Mouse (Mus musculus) kidney, embryonic 14.5 days (tissue): ENCODE data around the gene Cd22. TPM values are rescaled to one million over a fixed set of nuclear protein-coding genes. Genes with fewer than 3 reads are reported as not detected.

ENCODE experiments used
- ATAC-seq: fragments of 200-750 bp; cut with Nextera tagmentation; 2 replicates; pipeline ENCODE4 v1.8.0; 2017; ENCODE audit warnings: moderate number of reproducible peaks, mild to moderate bottlenecking, moderate TSS enrichment, moderate library complexity; ENCODE audit not compliant: low FRiP score, low TSS enrichment
- H3K27ac ChIP-seq: fragments of 300-500 bp; sonication (generic); 2 replicates; pipeline ENCODE4 v1.5.1; 2014; ENCODE audit warnings: low read depth, mild to moderate bottlenecking, low read length, moderate library complexity, mixed read lengths
- H3K27me3 ChIP-seq: fragments of 300-500 bp; sonication (generic); 2 replicates; pipeline ENCODE4 v1.6.1; 2014; ENCODE audit warnings: mild to moderate bottlenecking, low read length; ENCODE audit not compliant: control insufficient read depth, insufficient read depth
- H3K36me3 ChIP-seq: fragments of 300-500 bp; sonication (generic); 2 replicates; pipeline ENCODE4 v1.6.1; 2014; ENCODE audit warnings: low read length, mixed read lengths; ENCODE audit not compliant: control insufficient read depth, insufficient read depth
- H3K4me1 ChIP-seq: fragments of 300-500 bp; sonication (generic); 2 replicates; pipeline ENCODE4 v1.6.1; 2014; ENCODE audit warnings: low read length, mixed read lengths; ENCODE audit not compliant: control insufficient read depth, insufficient read depth
- H3K4me2 ChIP-seq: fragments of 300-500 bp; sonication (generic); replicated peaks from 2 replicates; pipeline ENCODE4 v1.6.1; 2014; ENCODE audit warnings: low read depth, mild to moderate bottlenecking, low read length
- H3K4me3 ChIP-seq: fragments of 300-500 bp; sonication (generic); 2 replicates; pipeline ENCODE4 v1.5.1; 2014; ENCODE audit warnings: mild to moderate bottlenecking, low read length
- H3K9ac ChIP-seq: fragments of 300-500 bp; sonication (generic); 2 replicates; pipeline ENCODE4 v1.6.1; 2014; ENCODE audit warnings: low read depth, mild to moderate bottlenecking, low read length, moderate library complexity
- H3K9me3 ChIP-seq: fragments of 300-500 bp; sonication (generic); 2 replicates; pipeline ENCODE4 v1.6.1; 2016; ENCODE audit warnings: low read length; ENCODE audit not compliant: control insufficient read depth
- WGBS: fragments of 180-500 bp; shearing (Covaris S2); extraction: QIAGEN DNeasy Blood & Tissue Kit; methylation state at CpG from one replicate; pipeline ENCODE4 v1.1.7; 2014; 5-methylcytosine and 5-hydroxymethylcytosine counted together
- polyA plus RNA-seq: library from polyadenylated mRNA; unstranded; fragments of >200 nt; fragmentation: Nextera tagmentation; extraction: Ambion mirVana; gene quantifications from 2 replicates; pipeline ENCODE4 v1.2.1, GENCODE M21; 2014

Gene Cd22
- polyA plus RNA-seq, 1 experiment from 2014 or later = 0.55 TPM

- Histone ChIP-seq H3K4me1 (no peaks in the 10 kb centered on the region), H3K9ac (no peak overlapping the region), H3K27me3 (no peaks in the 10 kb centered on the region), H3K4me2 (no peak overlapping the region), H3K36me3 (no peaks in the 10 kb centered on the region), H3K9me3 (no peaks in the 10 kb centered on the region), H3K27ac (no peak overlapping the region), H3K4me3 (no peak overlapping the region)
- WGBS = 89% methylated on average over 4 of the region's 4 CpGs
- ATAC-seq = no peak
These were observed 6.7 kb upstream of the Cd22 start for GRCm38 (mm10) chr7:30886852-30887251.

- no peak for ATAC-seq
- no peaks in the 10 kb centered on the region for H3K36me3 ChIP-seq
- no peak overlapping the region for H3K4me2 ChIP-seq
- no peaks in the 10 kb centered on the region for H3K27me3 ChIP-seq
- H3K27ac ChIP-seq = no peak overlapping the region
- no peak overlapping the region for H3K9ac ChIP-seq
- H3K4me3 ChIP-seq = no peak overlapping the region
- H3K4me1 ChIP-seq = no peaks in the 10 kb centered on the region
- H3K9me3 ChIP-seq = no peaks in the 10 kb centered on the region
These were observed 3.9 kb upstream of the Cd22 start for GRCm38 (mm10) chr7:30884047-30884446.

GRCm38 (mm10) chr7:30881367-30881766 lies 1.2 kb upstream of the Cd22 start:
- 81% methylated on average over 3 of the region's 3 CpGs for WGBS
- Histone ChIP-seq H3K9me3 (no peaks in the 10 kb centered on the region), H3K4me3 (no peak overlapping the region), H3K36me3 (no peaks in the 10 kb centered on the region), H3K9ac (no peak overlapping the region), H3K27me3 (no peaks in the 10 kb centered on the region), H3K4me2 (no peak overlapping the region), H3K4me1 (no peaks in the 10 kb centered on the region), H3K27ac (no peak overlapping the region)
- ATAC-seq = no peak

GRCm38 (mm10) chr7:30878950-30879349 lies 1.2 kb downstream of the Cd22 start:
- Histone ChIP-seq H3K27ac (no peak overlapping the region), H3K4me2 (no peak overlapping the region), H3K36me3 (no peaks in the 10 kb centered on the region), H3K9ac (no peak overlapping the region), H3K9me3 (no peaks in the 10 kb centered on the region), H3K27me3 (no peaks in the 10 kb centered on the region), H3K4me1 (no peaks in the 10 kb centered on the region), H3K4me3 (no peak overlapping the region)
- ATAC-seq = no peak
- WGBS = 88% methylated on average over 6 of the region's 6 CpGs

- peak overlapping the region; percentile 15 for H3K4me2 ChIP-seq
- H3K9ac ChIP-seq = no peak overlapping the region
- H3K9me3 ChIP-seq = no peaks in the 10 kb centered on the region
- H3K36me3 ChIP-seq = no peaks in the 10 kb centered on the region
- peak overlapping the region; percentile 6; the same call in 1 of the 2 replicates for H3K4me3 ChIP-seq
- ATAC-seq = 0 out of 2 replicates have a peak, but pooled peaks have one; percentile 52
- no peaks in the 10 kb centered on the region for H3K27me3 ChIP-seq
- WGBS = 21% methylated on average over 15 of the region's 15 CpGs
- H3K27ac ChIP-seq = no peak overlapping the region
- H3K4me1 ChIP-seq = no peaks in the 10 kb centered on the region
These were observed 7.1 kb downstream of the Cd22 start for GRCm38 (mm10) chr7:30873083-30873482.

GRCm38 (mm10) chr7:30863386-30863785 lies 16.8 kb downstream of the Cd22 start:
- Histone ChIP-seq H3K4me3 (no peak overlapping the region), H3K9ac (no peak overlapping the region), H3K4me1 (0 out of 2 replicates have a peak, but pooled peaks cover 3% of the 10 kb centered on the region), H3K36me3 (no peaks in the 10 kb centered on the region), H3K4me2 (no peak overlapping the region), H3K9me3 (no peaks in the 10 kb centered on the region), H3K27ac (no peak overlapping the region), H3K27me3 (no peaks in the 10 kb centered on the region)
- WGBS = 34% methylated on average over 8 of the region's 8 CpGs
- ATAC-seq = peak; percentile 24; the same call in 1 of the 2 replicates

GRCm38 (mm10) chr7:30861464-30861863 lies 18.7 kb downstream of the Cd22 start, which contains the start of gene Ffar1:
Gene Ffar1 (minus strand): TSS chr7:30861564.
- no peak within 1 kb of the TSS for H3K27ac ChIP-seq
- no peak for ATAC-seq
- no peaks in the 10 kb centered on the region; the same call in 1 of the 2 replicates for H3K27me3 ChIP-seq
- no peak within 1 kb of the TSS for H3K4me2 ChIP-seq
- WGBS = 88% methylated on average over 12 of the region's 12 CpGs
- H3K9ac ChIP-seq = no peak within 1 kb of the TSS
- no peaks in the 10 kb centered on the region for H3K9me3 ChIP-seq
- H3K4me3 ChIP-seq = no peak within 1 kb of the TSS
- H3K36me3 ChIP-seq = no peaks in the 10 kb centered on the region
- H3K4me1 ChIP-seq = 0 out of 2 replicates have a peak, but pooled peaks cover 3% of the 10 kb centered on the region

GRCm38 (mm10) chr7:30859635-30860402 lies 20.3 kb downstream of the Cd22 start:
- Histone ChIP-seq H3K9me3 (no peaks in the 10 kb centered on the region), H3K27ac (no peak overlapping the region), H3K9ac (no peak overlapping the region), H3K27me3 (no peaks in the 10 kb centered on the region; the same call in none of the 2 replicates), H3K36me3 (no peaks in the 10 kb centered on the region), H3K4me1 (0 out of 2 replicates have a peak, but pooled peaks cover 3% of the 10 kb centered on the region), H3K4me3 (peak overlapping the region; percentile 18), H3K4me2 (peak overlapping the region; percentile 33)
- ATAC-seq = peak; percentile 76
- 9% methylated on average over 16 of the region's 16 CpGs for WGBS

- peak; percentile 63 for ATAC-seq
These were observed 20.9 kb downstream of the Cd22 start for GRCm38 (mm10) chr7:30859290-30859634.

More at GRCm38 (mm10) chr7:30859290-30859634, 20.9 kb downstream of the Cd22 start:
- H3K36me3 ChIP-seq = no peaks in the 10 kb centered on the region
- no peak overlapping the region for H3K4me2 ChIP-seq
- no peak overlapping the region for H3K27ac ChIP-seq
- H3K4me1 ChIP-seq = 0 out of 2 replicates have a peak, but pooled peaks cover 3% of the 10 kb centered on the region
- H3K4me3 ChIP-seq = no peak overlapping the region
- H3K27me3 ChIP-seq = no peaks in the 10 kb centered on the region; the same call in none of the 2 replicates
- no peak overlapping the region for H3K9ac ChIP-seq
- no peaks in the 10 kb centered on the region for H3K9me3 ChIP-seq
